Mouse (Mus musculus) embryonic facial prominence, embryonic 11.5 days (tissue): ENCODE results near the gene Mfrp. TPM values are rescaled to one million over a fixed set of nuclear protein-coding genes. Genes with fewer than 3 reads are reported as not detected.
A peak's percentile ranks its signal among the peaks of the same experiment; 100 is the strongest.

Source experiments
- ATAC-seq: fragments of 200-750 bp; cut with Nextera tagmentation; replicated peaks from 2 replicates; pipeline ENCODE4 v1.8.0; 2017; ENCODE audit warnings: low read depth; ENCODE audit not compliant: insufficient number of reproducible peaks, low FRiP score, low TSS enrichment
- DNase-seq: peaks from one replicate; pipeline ENCODE4 v3.0.0-alpha.2; 2015; ENCODE audit warnings: low spot score
- H3K27ac ChIP-seq: fragments of 300-500 bp; sonication (generic); replicated peaks from 2 replicates; pipeline ENCODE4 v1.5.1; 2014; ENCODE audit warnings: mild to moderate bottlenecking, low read depth, low read length, control low read depth
- H3K27me3 ChIP-seq: fragments of 300-500 bp; sonication (generic); 2 replicates; pipeline ENCODE4 v1.6.1; 2014; ENCODE audit warnings: mild to moderate bottlenecking, low read length, moderate library complexity, mixed read lengths; ENCODE audit not compliant: control insufficient read depth, insufficient read depth
- H3K36me3 ChIP-seq: fragments of 300-500 bp; sonication (generic); replicated peaks from 2 replicates; pipeline ENCODE4 v1.6.1; 2014; ENCODE audit warnings: low read depth, mild to moderate bottlenecking, low read length, moderate library complexity, mixed read lengths; ENCODE audit not compliant: control insufficient read depth, insufficient read depth
- H3K4me1 ChIP-seq: fragments of 300-500 bp; sonication (generic); 2 replicates; pipeline ENCODE4 v1.6.1; 2014; ENCODE audit warnings: low read length, mixed read lengths; ENCODE audit not compliant: control insufficient read depth, insufficient read depth
- H3K4me2 ChIP-seq: fragments of 300-500 bp; sonication (generic); 2 replicates; pipeline ENCODE4 v1.6.1; 2014; ENCODE audit warnings: low read depth, mild to moderate bottlenecking, control low read depth, low read length, moderate library complexity
- H3K4me3 ChIP-seq: fragments of 300-500 bp; sonication (generic); 2 replicates; pipeline ENCODE4 v1.5.1; 2014; ENCODE audit warnings: low read depth, low read length, control low read depth
- H3K9ac ChIP-seq: fragments of 300-500 bp; sonication (generic); replicated peaks from 2 replicates; pipeline ENCODE4 v1.6.1; 2014; ENCODE audit warnings: mild to moderate bottlenecking, control low read depth, low read length
- H3K9me3 ChIP-seq: fragments of 300-500 bp; sonication (generic); replicated peaks from 2 replicates; pipeline ENCODE4 v1.6.1; 2016; ENCODE audit warnings: mild to moderate bottlenecking, low read length, inconsistent platforms, mixed read lengths; ENCODE audit not compliant: control insufficient read depth
- WGBS: fragments of 180-500 bp; shearing (Covaris S2); extraction: QIAGEN DNeasy Blood & Tissue Kit; methylation state at CpG from one replicate; pipeline ENCODE4 v1.1.7; 2014; 5-methylcytosine and 5-hydroxymethylcytosine counted together
- polyA plus RNA-seq: library from polyadenylated mRNA; unstranded; fragments of >200 nt; fragmentation: Nextera tagmentation; extraction: Ambion mirVana; gene quantifications from 2 replicates; pipeline ENCODE4 v1.2.1, GENCODE M21; 2014

Mfrp gene
- polyA plus RNA-seq, 1 experiment from 2014 or later: 0.32 TPM

- Histone ChIP-seq H3K36me3 (no peaks in the 10 kb centered on the region; the same call in 1 of the 2 replicates), H3K9me3 (no peaks in the 10 kb centered on the region), H3K9ac (0 out of 2 replicates have a peak overlapping the region, but pooled peaks have one; percentile 29), H3K4me3 (no peak overlapping the region), H3K4me2 (no peak overlapping the region), H3K27me3 (no peaks in the 10 kb centered on the region), H3K4me1 (no peaks in the 10 kb centered on the region; the same call in 1 of the 2 replicates), H3K27ac (no peak overlapping the region)
- ATAC-seq (no peak), DNase-seq (no peak)
- WGBS: 28% methylated on average over 9 of the region's 9 CpGs
Measured at GRCm38 (mm10) chr9:44096536-44096935, 5.0 kb upstream of the Mfrp start.

GRCm38 (mm10) chr9:44104881-44105280 lies 3.4 kb downstream of the Mfrp start:
- Histone ChIP-seq H3K27ac (no peak overlapping the region), H3K4me3 (no peak overlapping the region), H3K36me3 (no peaks in the 10 kb centered on the region; the same call in 1 of the 2 replicates), H3K27me3 (no peaks in the 10 kb centered on the region), H3K9ac (no peak overlapping the region), H3K4me1 (peaks cover 14% of the 10 kb centered on the region), H3K9me3 (no peaks in the 10 kb centered on the region), H3K4me2 (no peak overlapping the region)
- WGBS: 93% methylated on average over 7 of the region's 7 CpGs
- ATAC-seq: no peak
- DNase-seq: no peak

- DNase-seq (no peak), ATAC-seq (no peak)
- WGBS: 89% methylated on average over 10 of the region's 10 CpGs
- Histone ChIP-seq H3K27ac (no peak overlapping the region), H3K4me3 (no peak overlapping the region), H3K36me3 (no peaks in the 10 kb centered on the region; the same call in 1 of the 2 replicates), H3K9me3 (no peaks in the 10 kb centered on the region), H3K4me2 (no peak overlapping the region), H3K4me1 (peaks cover 19% of the 10 kb centered on the region), H3K9ac (no peak overlapping the region), H3K27me3 (no peaks in the 10 kb centered on the region)
Measured at GRCm38 (mm10) chr9:44105781-44106180, 4.3 kb downstream of the Mfrp start.

- Histone ChIP-seq H3K4me1 (peaks cover 19% of the 10 kb centered on the region), H3K9me3 (no peaks in the 10 kb centered on the region), H3K9ac (no peak overlapping the region), H3K4me2 (no peak overlapping the region), H3K4me3 (no peak overlapping the region), H3K27ac (no peak overlapping the region), H3K36me3 (no peaks in the 10 kb centered on the region; the same call in 1 of the 2 replicates), H3K27me3 (no peaks in the 10 kb centered on the region)
- DNase-seq (no peak), ATAC-seq (no peak)
- WGBS: 91% methylated on average over 7 of the region's 7 CpGs
Measured at GRCm38 (mm10) chr9:44106182-44106581, 4.7 kb downstream of the Mfrp start.

- Histone ChIP-seq H3K9me3 (no peaks in the 10 kb centered on the region), H3K4me2 (no peak overlapping the region), H3K9ac (no peak overlapping the region), H3K4me1 (peaks cover 19% of the 10 kb centered on the region), H3K36me3 (no peaks in the 10 kb centered on the region; the same call in 1 of the 2 replicates), H3K27me3 (no peaks in the 10 kb centered on the region), H3K27ac (no peak overlapping the region; the same call in 1 of the 2 replicates), H3K4me3 (no peak overlapping the region)
- WGBS: 73% methylated on average over 4 of the region's 4 CpGs
- DNase-seq: no peak
- ATAC-seq: no peak
Measured at GRCm38 (mm10) chr9:44106596-44106995, 5.1 kb downstream of the Mfrp start.

- peaks cover 19% of the 10 kb centered on the region for H3K4me1 ChIP-seq
- peak within 1 kb of the TSS; percentile 10; the same call in 1 of the 2 replicates for H3K4me2 ChIP-seq
- H3K36me3 ChIP-seq: no peaks in the 10 kb centered on the region; the same call in 1 of the 2 replicates
- no peak for DNase-seq
- WGBS: 42% methylated on average over 8 of the region's 8 CpGs
- H3K27ac ChIP-seq: no peak within 1 kb of the TSS; the same call in 1 of the 2 replicates
- no peak for ATAC-seq
- H3K9me3 ChIP-seq: no peaks in the 10 kb centered on the region
- no peak within 1 kb of the TSS; the same call in 1 of the 2 replicates for H3K4me3 ChIP-seq
- H3K27me3 ChIP-seq: no peaks in the 10 kb centered on the region
- H3K9ac ChIP-seq: no peak within 1 kb of the TSS; the same call in 1 of the 2 replicates
Measured at GRCm38 (mm10) chr9:44107110-44107509, 5.6 kb downstream of the Mfrp start, which contains the start of gene C1qtnf5. C1qtnf5 (plus strand) TSS chr9:44107245.

GRCm38 (mm10) chr9:44107557-44108179 lies 6.1 kb downstream of the Mfrp start:
- ATAC-seq: peak; percentile 42; the same call in 1 of the 2 replicates
- Histone ChIP-seq H3K9ac (no peak overlapping the region), H3K4me3 (no peak overlapping the region; the same call in 1 of the 2 replicates), H3K4me1 (peaks cover 19% of the 10 kb centered on the region), H3K4me2 (peak overlapping the region; percentile 10; the same call in 1 of the 2 replicates), H3K36me3 (no peaks in the 10 kb centered on the region; the same call in 1 of the 2 replicates), H3K9me3 (no peaks in the 10 kb centered on the region), H3K27me3 (no peaks in the 10 kb centered on the region), H3K27ac (no peak overlapping the region)
- DNase-seq: peak; percentile 62
- WGBS: 36% methylated on average over 25 of the region's 25 CpGs
